Mouse (Mus musculus): ENCODE measurements around the gene Nt5dc2. TPM values are rescaled to one million over a fixed set of nuclear protein-coding genes. Genes with fewer than 3 reads are reported as not detected.

Gene Nt5dc2
- polyA plus RNA-seq, 1 experiment from 2014 or later = 48.5 TPM

DNA sequence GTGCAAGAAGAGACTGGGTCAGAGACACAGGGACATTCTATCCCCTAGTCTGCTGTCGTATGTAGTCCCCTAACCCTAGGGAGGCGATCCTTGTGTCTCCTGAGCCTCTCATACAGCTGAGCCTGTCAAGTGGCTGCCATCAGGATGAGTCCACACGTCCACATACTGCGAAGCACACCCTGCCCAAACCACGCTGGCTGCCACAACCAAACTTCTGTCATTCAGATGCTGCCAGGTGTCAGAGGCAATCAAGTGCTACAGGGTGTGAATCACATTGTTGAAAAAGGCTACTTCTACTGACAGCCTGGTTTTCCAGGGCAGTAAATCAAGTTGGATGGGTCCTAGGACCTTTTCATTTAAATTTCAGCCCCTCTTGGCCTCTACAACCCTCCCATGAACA, 46.9 kb downstream of the Nt5dc2 start:
- TF ChIP-seq EP300 (IDR thresholded peaks at IDR 0.05; ENCODE audit: low read depth) = no peak
- no peak for TF ChIP-seq CTCF (IDR thresholded peaks at IDR 0.05; ENCODE audit: low read depth)
- Histone ChIP-seq H3K27ac (ENCODE audit: low read depth) (no peak overlapping the region), H3K36me3 (replicated peaks; ENCODE audit: insufficient read depth, low read length) (peaks cover 87% of the 10 kb centered on the region), H3K27me3 (ENCODE audit: insufficient read depth, low read length) (no peaks in the 10 kb centered on the region), H3K4me3 (ENCODE audit: low read depth, low read length) (no peak overlapping the region), H3K9me3 (ENCODE audit: low read length) (no peaks in the 10 kb centered on the region), H3K4me1 (ENCODE audit: insufficient read depth) (peaks cover 9% of the 10 kb centered on the region), H3K4me2 (ENCODE audit: low read depth, low read length) (no peak overlapping the region), H3K9ac (replicated peaks) (no peak overlapping the region)
- ATAC-seq (no peak), DNase-seq (no peak)
- whole genome bisulfite sequencing (ENCODE audit: insufficient replicate concordance) = 84% methylated on average over 5 of the region's 5 CpGs

DNA sequence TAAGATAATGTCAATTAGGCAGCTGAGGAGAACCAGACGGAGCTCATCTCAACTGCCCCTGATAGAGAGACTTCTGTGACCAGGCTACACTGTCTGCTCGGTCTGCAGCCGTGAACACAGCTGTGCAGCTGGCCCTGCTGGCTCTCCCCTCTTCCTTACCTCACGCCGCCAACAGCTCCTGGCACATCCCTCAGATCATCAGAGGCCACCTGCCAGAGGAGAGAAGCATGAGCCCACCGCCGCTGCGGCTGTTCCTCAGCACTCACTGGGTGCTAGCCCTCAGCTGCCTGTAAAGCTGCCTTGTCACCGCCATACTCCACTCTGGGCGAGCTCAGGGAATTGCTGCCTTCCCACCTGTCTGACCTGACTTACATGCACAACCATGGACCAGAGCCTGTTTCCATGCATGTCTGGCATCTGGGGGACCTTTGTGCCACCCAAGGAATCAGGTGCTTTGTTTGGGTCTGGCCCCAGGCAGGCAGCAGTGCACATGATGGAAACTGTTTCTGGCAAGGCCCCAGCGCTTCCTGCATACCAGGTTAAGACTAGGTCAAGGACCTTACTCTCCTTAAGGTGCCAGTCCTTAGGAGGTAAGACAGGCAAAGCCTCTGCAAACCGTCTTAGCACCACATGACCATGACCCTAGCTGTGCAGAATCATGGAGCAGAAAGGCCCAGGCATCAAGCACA, 49.0 kb downstream of the Nt5dc2 start:
- no peak for TF ChIP-seq CTCF (IDR thresholded peaks at IDR 0.05; ENCODE audit: low read depth)
- no peak for TF ChIP-seq EP300 (IDR thresholded peaks at IDR 0.05; ENCODE audit: low read depth)
- no peaks in the 10 kb centered on the region for H3K9me3 ChIP-seq (ENCODE audit: low read length)
- H3K27me3 ChIP-seq (ENCODE audit: insufficient read depth, low read length) = no peaks in the 10 kb centered on the region
- ATAC-seq = no peak
- peak overlapping the region; percentile 61 for H3K4me2 ChIP-seq (ENCODE audit: low read depth, low read length)
- DNase-seq = no peak
- H3K36me3 ChIP-seq (replicated peaks; ENCODE audit: insufficient read depth, low read length) = peaks cover 79% of the 10 kb centered on the region
- H3K4me1 ChIP-seq (ENCODE audit: insufficient read depth) = peaks cover 24% of the 10 kb centered on the region
- H3K4me3 ChIP-seq (ENCODE audit: low read depth, low read length) = no peak overlapping the region
- peak overlapping the region; percentile 21; the same call in 1 of the 2 replicates for H3K9ac ChIP-seq (replicated peaks)
- 84% methylated on average over 12 of the region's 12 CpGs for WGBS (ENCODE audit: insufficient replicate concordance)
- H3K27ac ChIP-seq (ENCODE audit: low read depth) = peak overlapping the region; percentile 2; the same call in 1 of the 2 replicates

DNA sequence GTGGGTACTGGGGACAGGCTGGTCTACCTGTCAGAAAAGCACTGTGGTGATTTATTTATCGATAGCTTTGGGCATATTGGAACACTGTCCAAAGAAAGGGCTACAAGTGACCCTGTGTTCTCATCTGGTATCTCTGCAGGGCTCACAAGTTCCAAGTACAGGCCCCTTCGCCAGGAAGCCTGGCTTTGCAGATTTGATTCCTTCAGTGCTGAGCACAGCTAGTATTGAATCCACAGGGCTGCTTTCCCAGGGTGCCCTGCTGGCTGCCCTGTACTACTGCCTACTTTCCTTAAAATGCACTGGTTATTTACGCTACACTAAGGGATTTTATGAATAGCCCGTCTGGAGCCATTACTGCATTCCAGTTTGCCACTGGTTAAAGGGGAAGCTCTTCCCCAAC, 50.7 kb downstream of the Nt5dc2 start:
- H3K9me3 ChIP-seq (ENCODE audit: low read length) = no peaks in the 10 kb centered on the region
- ATAC-seq (peak; percentile 20; the same call in 1 of the 2 replicates), DNase-seq (peak; percentile 14)
- peak overlapping the region; percentile 36 for H3K4me3 ChIP-seq (ENCODE audit: low read depth, low read length)
- WGBS (ENCODE audit: insufficient replicate concordance) = 78% methylated on average over 4 of the region's 4 CpGs
- H3K4me1 ChIP-seq (ENCODE audit: insufficient read depth) = peaks cover 29% of the 10 kb centered on the region
- TF ChIP-seq EP300 (IDR thresholded peaks at IDR 0.05; ENCODE audit: low read depth) (no peak), CTCF (IDR thresholded peaks at IDR 0.05; ENCODE audit: low read depth) (no peak)
- peak overlapping the region; percentile 81 for H3K27ac ChIP-seq (ENCODE audit: low read depth)
- H3K9ac ChIP-seq (replicated peaks) = peak overlapping the region; percentile 53
- no peaks in the 10 kb centered on the region for H3K27me3 ChIP-seq (ENCODE audit: insufficient read depth, low read length)
- peak overlapping the region; percentile 61 for H3K4me2 ChIP-seq (ENCODE audit: low read depth, low read length)
- peaks cover 75% of the 10 kb centered on the region for H3K36me3 ChIP-seq (replicated peaks; ENCODE audit: insufficient read depth, low read length)

DNA sequence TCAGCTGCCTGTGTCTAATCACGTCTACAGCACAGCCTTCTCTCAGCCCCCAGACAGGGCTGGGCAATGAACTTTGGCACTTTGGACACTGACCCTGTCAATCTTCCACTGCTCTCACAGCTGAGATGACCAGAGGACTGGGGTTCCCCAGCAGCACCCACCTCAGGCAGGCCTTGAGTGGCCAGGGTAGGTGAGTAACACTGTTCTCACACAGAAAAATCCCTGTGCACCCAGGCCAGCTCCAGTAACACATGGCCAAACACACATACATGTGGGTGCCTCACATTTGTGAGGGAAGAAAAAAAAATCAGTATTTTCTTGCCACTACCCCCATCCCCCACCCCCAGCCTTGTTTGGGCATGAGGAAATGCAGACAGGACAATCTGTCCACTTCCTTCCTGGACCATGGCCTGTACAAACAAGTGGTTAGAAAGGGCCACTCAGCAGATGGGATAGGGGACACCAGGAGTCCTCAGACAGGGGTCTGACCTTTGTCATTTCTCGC, 52.0 kb downstream of the Nt5dc2 start:
- H3K9ac ChIP-seq (replicated peaks) = peak overlapping the region; percentile 53; the same call in 1 of the 2 replicates
- TF ChIP-seq EP300 (IDR thresholded peaks at IDR 0.05; ENCODE audit: low read depth) (peak; percentile 78; the same call in 1 of the 2 replicates), CTCF (IDR thresholded peaks at IDR 0.05; ENCODE audit: low read depth) (no peak)
- peaks cover 75% of the 10 kb centered on the region for H3K36me3 ChIP-seq (replicated peaks; ENCODE audit: insufficient read depth, low read length)
- no peaks in the 10 kb centered on the region for H3K27me3 ChIP-seq (ENCODE audit: insufficient read depth, low read length)
- ATAC-seq (peak; percentile 80), DNase-seq (peak; percentile 69)
- H3K27ac ChIP-seq (ENCODE audit: low read depth) = peak overlapping the region; percentile 81
- 48% methylated on average over 2 of the region's 2 CpGs for WGBS (ENCODE audit: insufficient replicate concordance)
- peak overlapping the region; percentile 36 for H3K4me3 ChIP-seq (ENCODE audit: low read depth, low read length)
- no peaks in the 10 kb centered on the region for H3K9me3 ChIP-seq (ENCODE audit: low read length)
- H3K4me2 ChIP-seq (ENCODE audit: low read depth, low read length) = peak overlapping the region; percentile 61
- peaks cover 34% of the 10 kb centered on the region for H3K4me1 ChIP-seq (ENCODE audit: insufficient read depth)

DNA sequence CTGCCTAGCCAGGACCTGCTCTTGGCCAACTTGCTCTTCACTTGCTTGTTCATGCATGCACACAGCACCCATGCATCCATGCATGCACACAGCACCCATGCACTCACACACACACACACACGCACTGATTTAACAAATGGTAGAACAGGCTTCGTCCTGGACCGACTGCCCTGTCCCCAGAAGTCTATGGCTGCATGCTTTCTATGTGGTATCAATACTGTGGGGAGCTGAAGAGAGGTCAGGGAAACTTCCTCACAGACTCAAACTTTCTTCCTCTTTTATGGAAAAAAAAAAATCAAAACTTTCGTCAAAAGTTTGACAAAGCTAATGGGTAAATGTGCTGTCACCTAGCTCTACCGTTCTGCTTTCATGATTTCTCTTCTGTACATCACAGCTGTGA, 52.7 kb downstream of the Nt5dc2 start:
- ATAC-seq (peak; percentile 3; the same call in 1 of the 2 replicates), DNase-seq (no peak)
- Histone ChIP-seq H3K36me3 (replicated peaks; ENCODE audit: insufficient read depth, low read length) (peaks cover 79% of the 10 kb centered on the region), H3K4me2 (ENCODE audit: low read depth, low read length) (peak overlapping the region; percentile 61), H3K9ac (replicated peaks) (no peak overlapping the region), H3K4me3 (ENCODE audit: low read depth, low read length) (no peak overlapping the region), H3K9me3 (ENCODE audit: low read length) (no peaks in the 10 kb centered on the region), H3K27me3 (ENCODE audit: insufficient read depth, low read length) (no peaks in the 10 kb centered on the region), H3K4me1 (ENCODE audit: insufficient read depth) (peaks cover 36% of the 10 kb centered on the region), H3K27ac (ENCODE audit: low read depth) (peak overlapping the region; percentile 81)
- WGBS (ENCODE audit: insufficient replicate concordance) = 52% methylated on average over 5 of the region's 5 CpGs
- no peak for TF ChIP-seq EP300 (IDR thresholded peaks at IDR 0.05; ENCODE audit: low read depth)
- TF ChIP-seq CTCF (IDR thresholded peaks at IDR 0.05; ENCODE audit: low read depth) = no peak

DNA sequence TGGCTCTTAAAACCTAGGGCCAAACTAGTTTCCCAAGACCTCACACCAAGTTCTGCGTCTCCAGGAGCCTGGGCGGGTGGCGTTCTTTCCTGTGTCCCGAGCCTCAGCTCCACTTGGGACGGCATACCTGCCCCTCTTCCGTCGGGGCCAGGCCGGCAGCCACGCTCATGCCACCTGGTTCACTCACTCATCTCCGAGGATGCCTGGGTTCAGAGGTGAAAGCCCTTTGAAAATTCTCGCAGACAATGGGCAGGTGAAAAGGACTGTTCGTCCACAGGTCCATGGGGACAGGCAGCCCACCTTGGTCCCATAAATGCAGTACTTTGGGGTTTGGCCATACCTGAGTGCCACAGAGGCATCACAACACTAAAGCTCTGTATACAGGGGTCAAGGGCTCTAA, 53.3 kb downstream of the Nt5dc2 start:
- Histone ChIP-seq H3K9ac (replicated peaks) (no peak overlapping the region), H3K27me3 (ENCODE audit: insufficient read depth, low read length) (no peaks in the 10 kb centered on the region), H3K4me1 (ENCODE audit: insufficient read depth) (peaks cover 38% of the 10 kb centered on the region), H3K9me3 (ENCODE audit: low read length) (no peaks in the 10 kb centered on the region), H3K27ac (ENCODE audit: low read depth) (peak overlapping the region; percentile 81), H3K36me3 (replicated peaks; ENCODE audit: insufficient read depth, low read length) (peaks cover 81% of the 10 kb centered on the region), H3K4me3 (ENCODE audit: low read depth, low read length) (no peak overlapping the region), H3K4me2 (ENCODE audit: low read depth, low read length) (no peak overlapping the region)
- 81% methylated on average over 12 of the region's 12 CpGs for WGBS (ENCODE audit: insufficient replicate concordance)
- DNase-seq (no peak), ATAC-seq (no peak)
- TF ChIP-seq EP300 (IDR thresholded peaks at IDR 0.05; ENCODE audit: low read depth) = no peak
- no peak for TF ChIP-seq CTCF (IDR thresholded peaks at IDR 0.05; ENCODE audit: low read depth)

All from liver, postnatal 0 days (tissue).